Mouse (Mus musculus) CD8-positive naive resting alpha-beta T cell, adult 2 months (primary cell): Measurements from ENCODE around the gene Serpine2.

Source experiments
- DNase-seq, 2 experiments: peaks; one replicate each; pipeline ENCODE4 v3.0.0; 2022; ENCODE audit warnings: low read depth in 2 of 2, low spot score in 2 of 2

Gene Serpine2

DNA sequence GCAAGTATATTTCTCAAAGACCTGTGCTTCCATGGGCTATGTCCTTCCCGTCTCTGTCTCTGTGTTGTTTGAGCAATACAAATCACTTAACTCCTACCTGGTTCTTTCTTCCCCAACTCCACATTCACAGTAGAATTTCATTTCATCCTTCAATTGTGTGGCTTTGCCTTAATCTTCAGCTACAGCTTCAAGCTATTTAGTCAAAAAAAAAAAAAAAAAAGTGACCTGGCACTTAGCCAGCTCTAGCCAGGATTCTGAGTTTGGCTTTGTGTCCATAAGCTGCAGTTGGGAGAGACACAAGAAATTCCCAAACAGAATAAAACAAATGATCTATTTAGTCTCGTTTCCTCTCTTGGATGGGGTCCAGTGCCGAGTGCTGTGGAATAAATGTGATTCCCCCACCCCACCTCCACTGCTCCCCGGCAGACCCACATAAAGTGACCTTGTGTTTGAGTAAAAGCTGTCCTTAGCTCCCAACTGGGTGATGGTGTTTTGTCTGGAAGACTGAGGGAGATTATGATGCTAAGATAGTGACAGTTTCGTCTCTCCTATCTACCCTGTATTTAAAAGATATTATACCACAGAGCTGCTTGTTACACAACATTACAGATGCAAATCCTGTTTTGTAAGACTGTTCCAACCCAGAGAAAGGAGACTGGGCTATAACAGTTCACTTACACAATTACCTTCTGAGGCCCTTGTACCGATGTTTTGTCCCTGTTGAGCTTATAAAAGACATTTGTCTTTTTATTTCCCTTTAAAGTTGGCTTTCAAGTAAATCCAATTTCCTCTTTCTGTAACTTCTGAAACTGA is at the start of gene Serpine2:
Gene Serpine2 (minus strand): TSS at position 51 of the 813 bp plus-strand sequence.
- no peak for DNase-seq

DNA sequence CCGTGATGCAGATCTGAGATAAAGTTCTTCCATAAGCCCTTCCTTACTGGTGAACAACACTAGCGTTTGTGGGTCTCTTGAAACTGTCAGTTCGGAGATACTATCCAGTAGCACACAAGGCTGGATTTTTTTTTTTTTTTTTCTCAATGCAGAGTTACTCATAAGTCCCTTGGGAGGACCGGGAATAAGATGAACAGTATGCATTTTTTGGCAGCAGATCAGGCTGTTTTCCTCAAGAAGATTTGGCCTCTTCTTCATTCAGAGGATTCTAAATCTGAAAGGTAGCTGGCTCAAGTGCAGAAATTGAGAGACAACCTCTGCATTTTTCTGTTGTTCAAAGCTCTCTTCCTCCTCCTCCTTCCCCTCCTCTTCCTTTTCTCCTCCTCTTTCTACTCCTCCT is 46.8 kb upstream of the Serpine2 start:
- DNase-seq, result no peak

DNA sequence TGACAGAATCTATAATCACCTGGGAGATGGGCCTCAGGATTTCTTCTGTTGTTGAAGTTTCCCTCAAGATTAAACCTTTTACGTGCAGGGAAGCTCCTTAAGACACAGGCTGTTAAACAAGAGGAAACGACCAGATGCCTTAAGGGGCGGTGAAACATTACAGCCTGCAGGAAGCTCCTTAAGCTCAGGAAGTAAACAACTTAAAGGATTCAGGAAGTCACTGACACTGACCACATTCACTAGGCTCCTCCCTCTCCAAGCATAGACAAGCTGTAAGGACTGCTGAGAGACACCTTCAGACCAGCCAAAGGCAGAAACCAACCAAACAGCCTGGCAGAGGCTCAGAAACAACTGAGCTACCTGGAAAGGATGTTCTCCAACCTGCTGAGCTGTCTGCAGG is 44.3 kb upstream of the Serpine2 start:
- no peak for DNase-seq

DNA sequence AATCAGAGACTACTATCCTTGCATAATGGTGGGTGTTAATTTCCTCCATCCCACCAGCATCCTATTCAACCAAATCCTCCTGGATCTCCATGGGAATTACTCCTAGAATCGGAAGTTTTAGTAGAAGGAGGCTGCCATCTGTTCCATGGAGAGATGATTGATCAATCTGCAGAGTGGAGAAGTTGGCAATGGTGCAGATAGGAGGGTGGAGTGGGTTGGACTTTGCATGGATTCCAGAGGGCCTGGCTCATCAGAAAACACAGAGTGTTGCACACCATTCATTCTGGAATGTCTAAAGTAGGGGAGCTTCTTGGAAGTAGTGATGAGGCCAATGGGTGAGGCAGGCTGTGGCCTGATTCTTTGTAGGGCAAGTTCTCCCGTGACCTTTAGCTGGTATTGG is 41.9 kb upstream of the Serpine2 start:
- no peak for DNase-seq

DNA sequence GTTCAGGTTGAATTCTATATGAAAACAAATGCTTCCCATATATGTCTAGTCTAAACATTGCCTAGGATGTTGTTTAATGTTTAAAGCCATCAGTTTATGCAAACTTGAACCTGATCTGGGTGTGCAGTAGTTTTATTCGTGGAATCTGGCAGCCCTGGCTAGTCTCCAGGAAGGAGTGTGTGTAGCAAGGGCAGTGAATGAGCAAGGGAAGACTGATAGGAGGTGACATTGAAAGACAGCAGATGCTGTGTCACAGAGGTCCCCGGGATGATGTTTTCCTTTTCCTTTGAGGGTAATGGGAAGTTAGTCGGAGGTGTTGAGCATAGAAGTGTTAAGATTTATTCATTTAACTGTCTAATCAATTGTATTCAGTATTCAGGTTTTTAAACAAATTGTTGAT is 21.7 kb upstream of the Serpine2 start:
- DNase-seq, result no peak

DNA sequence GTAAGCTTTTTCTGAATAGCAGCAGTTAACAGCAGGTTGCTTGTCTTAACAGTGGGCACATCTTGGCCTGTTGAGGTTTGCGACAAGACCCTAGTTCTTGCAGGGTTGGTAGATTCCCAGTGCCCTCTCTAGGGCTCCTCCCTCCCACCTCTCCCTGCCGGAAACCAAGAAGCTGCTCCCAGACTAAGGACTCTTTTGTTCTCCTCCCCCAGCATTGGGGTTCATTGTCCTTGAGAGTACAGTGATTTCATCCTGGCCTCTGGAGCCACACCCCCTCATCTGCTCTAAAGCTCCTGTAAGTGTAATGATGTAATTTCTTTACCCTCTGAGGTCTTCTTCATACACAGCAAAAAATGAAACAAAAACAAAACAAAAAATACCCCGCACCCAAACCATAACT is 13.8 kb upstream of the Serpine2 start:
- no peak for DNase-seq

DNA sequence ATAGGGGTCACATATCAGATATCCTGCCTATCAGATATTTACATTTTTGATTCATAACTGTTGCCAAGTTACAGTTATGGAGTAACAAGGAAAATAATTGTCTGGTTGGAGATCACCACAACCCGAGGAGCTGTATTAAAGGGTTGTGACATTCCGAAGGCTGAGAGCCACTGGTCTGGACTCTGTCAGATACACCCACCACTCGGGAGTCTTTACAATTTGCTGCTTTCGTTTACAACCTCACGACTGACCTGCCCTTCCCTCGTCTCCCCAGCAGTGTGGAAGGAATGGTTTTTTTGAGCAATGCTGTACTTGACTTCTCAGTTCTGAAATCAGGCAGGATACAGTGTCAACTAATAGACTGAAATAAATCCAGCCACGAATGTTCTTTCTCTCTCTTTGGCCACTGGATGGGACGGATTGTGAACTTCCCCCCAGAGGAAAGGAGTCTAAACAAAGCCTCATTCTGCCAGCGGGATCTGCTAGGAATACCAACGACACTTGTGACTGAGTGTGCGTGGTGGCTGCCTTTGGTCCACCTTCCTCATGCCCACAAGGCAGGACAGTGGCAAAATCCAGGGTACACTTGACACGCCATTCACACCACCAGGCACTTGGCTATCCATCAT is 455 bp downstream of the Serpine2 start:
- DNase-seq, result no peak

DNA sequence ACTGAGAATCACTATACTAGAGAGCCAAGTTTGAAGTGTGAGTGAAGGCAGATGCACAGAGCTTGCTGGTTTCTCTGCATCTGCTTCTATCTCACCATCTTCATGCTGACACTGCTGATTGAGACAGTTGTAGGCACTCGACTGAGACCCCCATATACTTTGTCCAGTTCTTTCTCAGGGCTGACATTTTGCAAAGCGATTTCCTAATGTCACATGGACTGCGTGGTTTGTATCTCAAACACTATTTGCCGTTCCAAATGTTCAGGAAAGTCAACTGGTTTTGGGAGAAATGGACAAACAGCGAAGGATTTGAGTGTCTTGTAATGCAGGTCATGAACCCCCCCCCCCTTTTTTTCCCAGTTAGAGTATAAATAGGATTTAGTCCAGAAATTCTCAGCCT is 1.0 kb downstream of the Serpine2 start:
- DNase-seq, result no peak

DNA sequence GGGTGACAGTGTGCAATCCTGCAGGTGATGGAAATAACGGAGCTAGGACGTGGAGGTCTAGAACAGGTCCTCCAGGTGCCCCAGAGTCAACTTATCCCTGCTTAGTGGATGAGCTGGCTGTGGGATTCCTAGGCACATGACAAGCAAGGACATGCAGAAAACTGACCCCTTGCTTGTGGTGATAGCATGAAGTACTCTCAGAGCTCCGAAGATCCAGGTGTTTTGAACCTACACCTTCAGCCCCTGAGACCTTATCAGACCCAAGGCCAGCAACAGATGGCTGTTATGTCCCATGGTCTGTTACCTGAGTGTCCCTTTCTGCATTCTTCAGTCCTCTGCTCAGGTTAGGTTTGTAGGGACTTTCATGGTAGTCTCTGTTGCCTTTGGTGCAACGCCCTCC is 2.0 kb downstream of the Serpine2 start:
- no peak for DNase-seq

DNA sequence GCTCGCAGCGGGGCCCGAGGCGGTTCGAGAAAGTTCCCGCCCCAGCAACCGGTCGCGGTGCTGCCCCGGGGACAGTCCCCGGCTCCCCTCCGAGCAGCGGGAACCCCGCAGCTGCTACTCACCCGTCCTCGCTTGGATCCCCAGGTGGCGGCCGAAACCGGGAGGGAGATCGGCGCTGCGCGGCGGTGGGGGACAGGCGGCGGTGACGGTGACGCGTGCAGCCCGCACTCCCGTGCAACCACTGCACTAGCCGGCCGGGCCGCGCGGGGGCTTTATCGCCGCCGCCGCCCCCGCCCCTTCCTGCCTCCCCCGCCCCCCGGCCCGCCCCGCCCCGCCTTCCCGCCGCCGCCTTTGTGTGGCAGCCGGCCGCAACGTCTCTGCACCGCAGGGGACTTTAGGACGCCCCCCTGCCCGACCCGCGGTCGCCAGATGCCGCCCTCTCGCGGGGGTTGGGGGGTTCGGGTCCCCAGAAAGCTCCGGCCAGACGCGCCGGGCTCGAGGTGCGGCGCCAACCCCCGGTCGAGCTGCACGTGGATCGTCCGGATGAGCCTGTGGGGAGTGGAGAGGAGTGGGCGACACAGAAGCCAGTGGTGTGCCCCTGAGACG is 2.5 kb downstream of the Serpine2 start:
- DNase-seq, result no peak

DNA sequence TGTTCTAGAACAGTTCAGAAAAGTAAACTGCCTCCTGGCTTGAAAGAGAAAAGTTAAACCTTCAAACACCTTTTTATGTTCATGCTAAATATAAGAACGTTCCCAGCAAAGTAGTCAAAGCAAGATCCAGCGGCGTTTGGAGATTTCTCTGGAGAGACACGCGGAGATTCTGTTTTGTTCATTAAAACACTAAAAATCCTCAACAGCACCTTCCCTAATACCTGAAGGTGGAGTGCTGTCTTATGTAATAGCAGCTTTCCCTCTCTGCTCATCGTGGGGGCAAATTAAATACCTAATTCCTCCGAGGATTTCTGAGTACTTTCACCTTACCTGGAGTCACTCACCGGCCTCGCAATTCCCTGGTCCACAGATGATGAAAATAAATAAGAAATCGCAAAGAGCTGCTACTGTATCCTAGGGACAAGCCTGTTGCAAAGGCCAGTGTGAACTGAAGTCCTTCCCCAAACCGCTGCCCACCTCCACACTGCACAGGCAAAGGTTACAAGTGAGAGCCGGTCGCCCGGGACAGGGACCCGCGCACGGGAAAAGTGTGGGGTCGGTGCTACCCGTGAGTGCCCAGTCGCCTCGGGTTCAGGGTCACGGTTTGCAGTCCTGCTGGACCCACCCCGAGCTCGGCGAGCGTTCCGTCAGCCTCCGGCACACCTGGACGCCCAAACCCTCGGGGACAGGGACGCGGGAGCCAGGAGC is 3.1 kb downstream of the Serpine2 start:
- DNase-seq, result no peak

DNA sequence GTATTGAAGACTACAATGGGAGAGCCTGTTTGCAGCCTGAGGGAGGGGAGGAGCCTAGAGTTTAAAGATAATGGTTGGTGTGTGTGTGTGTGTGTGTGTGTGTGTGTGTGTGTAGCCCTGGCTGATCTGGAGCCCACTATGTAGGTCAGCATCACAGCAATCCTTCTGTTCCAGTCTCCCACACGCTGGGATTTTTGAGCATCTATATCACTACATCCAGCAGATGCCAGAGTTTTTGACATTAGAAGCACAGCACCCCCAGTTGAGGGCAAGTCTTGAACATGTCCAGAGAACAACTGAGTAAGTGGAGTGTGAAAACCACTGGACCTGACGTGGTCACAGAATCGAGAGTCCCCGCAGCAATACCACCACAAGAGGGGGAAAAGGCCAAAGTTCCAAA is 4.2 kb downstream of the Serpine2 start:
- DNase-seq, result no peak

DNA sequence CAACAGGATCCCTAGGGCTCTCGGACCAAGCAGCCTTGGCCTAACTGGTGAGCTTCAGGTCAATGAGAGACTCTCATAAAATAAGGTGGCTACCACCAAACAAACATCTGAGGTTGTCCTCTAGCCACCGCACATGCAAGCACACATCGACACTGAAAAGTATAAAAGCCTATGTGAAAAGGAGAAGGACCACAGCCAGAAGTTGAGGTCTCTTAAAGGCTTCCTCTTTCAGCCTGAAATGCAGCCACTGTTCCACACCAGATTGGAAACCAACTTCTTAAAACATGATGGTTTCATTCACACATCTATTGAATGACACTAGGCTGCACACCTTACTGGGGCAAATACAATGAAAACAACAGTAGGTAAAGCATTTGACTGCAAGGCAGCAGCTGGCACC is 7.5 kb downstream of the Serpine2 start:
- DNase-seq, result no peak

DNA sequence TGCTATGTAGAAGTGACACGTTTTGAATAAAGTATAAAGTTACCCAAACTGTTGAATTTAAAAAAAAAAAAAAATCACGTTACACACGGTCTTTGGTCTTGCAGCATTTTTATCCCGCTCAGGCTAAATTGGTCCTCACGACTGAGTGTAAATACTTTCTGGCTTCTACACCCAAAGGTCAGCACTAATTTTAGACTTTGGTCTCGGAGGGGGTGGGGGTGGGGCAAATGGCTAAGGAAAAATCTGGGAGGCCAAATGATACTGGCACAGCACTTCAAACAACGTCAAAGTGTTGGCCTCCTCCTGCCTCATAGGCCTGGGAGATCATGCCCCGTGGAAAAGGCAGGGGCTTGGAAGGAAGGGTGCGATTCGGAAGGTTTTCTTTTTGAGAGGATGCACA is 10.6 kb downstream of the Serpine2 start:
- no peak for DNase-seq

DNA sequence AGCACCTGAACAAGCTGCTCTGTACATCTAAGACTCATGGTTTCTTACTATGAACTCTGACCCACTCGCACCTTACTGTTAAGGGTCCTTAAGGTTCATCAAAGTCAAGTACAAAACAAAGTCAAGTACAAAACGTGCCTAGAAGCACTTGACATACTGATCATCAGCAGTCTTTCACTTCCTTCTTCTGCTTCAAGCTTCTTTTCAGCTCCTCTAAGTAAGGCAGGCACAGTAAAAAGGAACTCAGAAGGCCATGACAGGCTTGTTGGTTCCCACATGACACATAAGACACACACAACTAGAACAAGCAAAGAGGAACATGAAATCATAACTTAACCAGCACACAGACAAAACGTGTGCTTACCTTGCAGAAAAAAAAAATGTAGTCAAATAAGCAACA is 12.3 kb downstream of the Serpine2 start:
- DNase-seq, result no peak

DNA sequence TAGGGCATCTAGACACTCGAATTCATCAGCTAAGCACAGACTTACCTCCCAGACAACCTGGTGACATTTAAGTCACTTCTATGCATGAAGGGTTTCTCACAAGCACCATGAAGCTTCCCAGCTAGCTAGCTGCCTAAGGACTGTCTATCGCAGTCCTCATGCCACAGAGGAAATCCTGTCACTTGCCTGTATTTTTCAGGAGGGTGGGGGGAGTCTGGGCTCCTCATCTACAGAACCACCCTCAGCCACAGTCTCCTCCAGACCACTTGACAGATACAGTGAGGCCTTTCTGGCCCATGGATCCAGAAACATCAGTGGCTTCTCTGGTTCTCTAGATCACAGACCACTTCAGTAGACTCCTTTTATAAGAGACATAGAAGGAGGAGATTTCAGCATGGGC is 14.1 kb downstream of the Serpine2 start:
- no peak for DNase-seq

DNA sequence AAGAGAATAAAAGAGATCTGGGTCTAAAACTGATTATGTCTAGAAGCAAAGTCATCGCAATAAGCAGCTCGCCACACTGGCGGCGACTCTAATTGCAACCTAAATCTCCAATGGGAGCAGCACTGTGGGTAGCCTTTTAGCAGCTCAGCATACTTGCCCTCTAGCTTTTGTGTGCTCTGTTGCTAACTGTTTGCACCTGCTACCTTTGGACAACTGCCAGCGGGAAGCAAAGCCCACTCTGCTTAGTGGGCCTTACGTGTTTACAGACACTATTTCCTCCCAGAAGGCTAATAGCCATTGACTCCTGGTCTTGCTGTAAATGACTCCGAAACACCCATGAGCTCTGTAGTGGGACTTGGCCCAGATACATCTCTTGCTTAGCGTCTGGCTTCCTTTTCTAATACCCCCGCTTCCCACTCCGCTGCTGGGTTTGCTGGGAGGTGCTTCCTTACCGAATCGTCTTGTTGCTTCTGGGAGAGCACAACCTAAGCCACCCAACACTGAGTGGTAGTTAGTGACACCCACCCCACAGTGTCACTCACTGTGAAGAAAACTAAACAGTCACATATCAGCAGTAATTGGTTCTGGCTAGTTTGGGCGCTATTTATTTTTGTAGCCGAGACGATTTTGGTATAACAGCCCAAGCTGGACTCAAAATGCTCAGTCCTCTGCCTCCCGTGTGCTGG is 28.1 kb downstream of the Serpine2 start:
- no peak for DNase-seq

DNA sequence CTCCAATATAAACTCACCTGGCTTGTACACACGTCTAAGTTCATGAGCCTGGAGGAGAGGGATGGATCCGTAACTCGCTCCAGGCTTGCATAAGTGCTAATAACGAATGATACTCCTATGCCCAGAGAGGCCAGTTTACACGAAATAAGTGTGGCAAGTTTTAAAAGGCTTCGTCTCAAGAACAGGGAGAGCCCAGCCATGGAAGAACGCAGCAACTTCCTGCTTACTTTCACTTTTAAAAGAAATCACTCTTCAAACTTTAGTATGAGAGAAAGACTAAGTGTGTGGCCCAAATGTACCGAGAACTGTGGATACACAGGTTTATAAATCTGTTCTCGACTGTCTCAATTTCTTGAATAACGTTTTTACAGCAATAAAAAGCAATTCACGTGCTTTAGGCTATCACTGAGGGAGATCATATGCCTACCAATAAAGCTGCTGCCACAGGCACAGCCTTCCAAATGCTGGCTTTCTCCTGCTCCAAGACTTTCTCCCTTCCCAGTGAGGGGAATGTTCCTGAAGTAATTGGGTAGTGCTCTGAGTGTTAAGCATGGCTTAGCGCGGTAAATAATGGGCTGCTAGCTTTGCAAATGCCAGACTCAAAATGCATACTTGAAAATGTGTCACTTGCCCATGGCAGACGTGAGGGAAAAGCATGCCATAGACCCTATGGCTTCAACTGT is 36.9 kb downstream of the Serpine2 start:
- no peak for DNase-seq

DNA sequence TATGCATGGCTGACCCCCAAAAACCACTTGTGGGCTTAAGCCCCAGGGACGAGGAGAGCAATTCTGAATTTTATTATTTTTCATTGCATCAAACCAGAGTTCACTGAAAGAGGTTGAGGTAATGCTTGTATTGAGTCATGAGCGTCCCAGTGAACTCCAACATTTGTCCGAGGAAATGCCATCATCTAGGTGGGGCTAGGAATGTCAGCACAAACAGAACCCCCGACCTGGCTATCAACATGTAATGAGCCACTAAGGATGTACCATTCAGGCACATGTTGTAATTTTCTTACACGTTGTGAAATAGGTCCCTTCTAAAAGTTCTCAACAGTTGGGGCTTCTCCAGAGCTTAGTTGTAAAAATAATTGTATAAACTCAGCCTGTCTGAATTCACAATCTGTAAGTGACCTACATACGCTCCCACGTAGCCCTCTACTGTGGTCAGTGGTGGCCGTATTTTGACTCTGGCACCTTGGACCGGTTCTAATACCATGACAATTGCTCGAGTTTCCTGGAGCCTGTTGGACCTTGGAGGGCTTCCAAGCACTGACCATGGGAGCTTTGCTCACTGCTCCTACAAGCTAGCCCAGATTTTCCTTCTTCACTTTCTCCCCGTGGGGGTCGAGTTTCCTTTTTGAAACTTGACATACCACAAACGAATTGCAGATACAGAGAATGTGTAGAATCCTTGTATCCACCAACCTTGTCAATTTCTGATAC is 38.0 kb downstream of the Serpine2 start:
- no peak for DNase-seq

DNA sequence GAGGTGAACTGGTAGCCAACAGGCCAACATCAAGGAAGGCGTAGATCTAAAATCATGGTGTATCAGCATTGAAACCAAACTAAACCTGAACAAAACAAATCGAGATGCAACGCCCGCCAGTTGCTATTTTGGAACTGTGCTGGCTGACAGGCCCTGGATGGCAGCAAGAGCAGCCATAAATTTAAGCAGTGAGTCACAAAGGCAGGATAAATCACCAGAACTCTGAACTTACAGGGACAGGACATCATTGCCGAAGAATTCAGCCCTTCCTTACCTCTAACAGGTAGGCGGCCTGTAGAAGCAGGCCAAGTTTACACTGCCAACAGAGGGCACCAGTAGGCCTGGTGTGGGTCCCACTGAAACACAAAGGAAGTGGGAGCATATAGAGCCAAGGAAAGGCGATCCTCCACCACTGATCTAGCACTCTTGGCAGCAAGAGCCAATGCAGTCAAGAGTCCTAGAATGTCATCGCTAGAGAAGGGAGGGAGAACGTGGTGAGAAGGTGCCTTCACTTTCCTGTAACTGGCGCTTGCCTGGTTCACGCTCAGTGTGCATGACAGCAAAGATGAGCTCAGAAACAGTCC is 41.6 kb downstream of the Serpine2 start:
- no peak for DNase-seq
